Mouse (Mus musculus): ENCODE results near the gene H2-Eb1.

DNA sequence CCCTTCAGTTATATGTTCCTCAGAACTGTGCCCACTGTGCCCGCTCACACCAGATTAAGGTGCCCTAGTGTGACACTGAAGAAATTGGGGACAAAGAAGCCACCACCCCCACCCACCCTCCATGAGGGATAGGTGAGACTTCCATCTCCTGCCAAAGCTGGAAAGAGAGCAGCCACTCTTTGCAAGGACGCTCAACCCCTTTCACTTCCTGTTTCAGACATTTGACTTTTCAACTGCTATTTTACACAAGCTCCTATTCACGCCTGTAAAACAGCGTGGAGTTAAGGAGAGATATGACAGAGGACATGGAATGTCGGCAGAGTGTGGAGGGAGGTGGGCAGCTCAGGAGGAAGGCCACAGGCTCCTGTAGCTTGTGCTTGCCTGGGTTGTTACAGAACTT, 19.2 kb upstream of the H2-Eb1 start:
- TF ChIP-seq POLR2A (IDR thresholded peaks at IDR 0.05; ENCODE audit: low read depth, low read length): no peak
- TF ChIP-seq CTCF (IDR thresholded peaks at IDR 0.05; ENCODE audit: borderline replicate concordance, insufficient read depth, low read length): no peak

Measured in embryonic fibroblast, embryonic 13.5 days (primary cell).